ENCODE assay signal across 10 mouse cellular contexts in the genomic region with DNA sequence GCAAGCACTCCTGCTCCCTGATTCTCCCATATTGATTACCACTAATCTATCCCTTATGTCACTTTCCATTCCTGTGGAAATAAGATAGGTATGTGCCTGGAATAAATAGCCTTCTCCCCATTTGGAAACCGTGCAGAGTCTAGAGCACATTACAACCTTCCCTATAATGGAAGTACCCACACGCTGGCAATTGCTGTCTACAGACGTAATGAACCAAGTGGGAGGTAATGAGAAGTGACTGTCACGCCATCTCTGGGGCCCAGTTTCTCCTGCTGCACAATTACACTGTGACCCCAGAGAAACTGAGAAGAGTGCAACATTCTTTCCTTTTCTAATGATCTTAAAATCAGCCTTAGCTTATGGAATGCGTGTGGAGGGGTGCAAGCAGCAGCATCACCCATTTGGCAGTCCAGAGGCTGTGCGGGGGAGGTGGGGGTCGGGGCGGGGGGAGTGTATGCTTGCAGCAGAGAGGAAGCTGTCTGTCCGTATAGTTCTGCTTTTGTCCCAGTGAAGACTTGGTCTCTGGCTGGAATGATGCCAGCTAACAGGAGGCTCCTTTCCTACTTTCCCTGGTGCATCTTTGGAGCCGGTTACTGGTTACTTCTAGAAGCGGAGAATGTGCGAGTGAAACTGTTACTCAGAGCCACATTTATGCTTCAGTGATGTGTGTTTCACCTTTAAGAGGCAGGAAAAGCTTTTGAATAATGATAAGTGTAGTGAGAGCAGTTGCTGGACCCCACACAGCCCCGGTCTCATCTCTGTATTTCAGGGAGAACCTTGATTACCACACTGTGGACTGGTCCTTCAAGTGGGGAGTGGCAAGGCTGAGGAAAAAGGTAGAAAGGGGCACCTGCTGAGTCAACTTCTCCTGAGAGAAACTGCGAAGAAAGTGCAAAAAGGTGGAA.
DNase-seq lines count a peak whose midpoint lies in the region; ATAC-seq and TF ChIP-seq lines count a peak whose summit lies in the region.
"Had no signal": no experiment of that assay in that cellular context is flagged by ENCODE, and none has a peak within 500 bp of the region (broad histone marks: within the 10 kb centered on the region; RNA-seq: fewer than 3 reads in every experiment).

No protein-coding gene starts in this region.

- no peak for ATAC-seq in heart, embryonic 16.5 days (replicated peaks; ENCODE audit: extremely low read depth, insufficient read depth, low FRiP score)
- ATAC-seq in hindbrain, embryonic 12.5 days (ENCODE audit: low FRiP score) = peak; percentile 74
- ATAC-seq in midbrain, embryonic 15.5 days (replicated peaks) = peak; percentile 74

- H3K36me3 ChIP-seq in heart, embryonic 16.5 days (ENCODE audit: control insufficient read depth, insufficient read depth) = no peaks in the 10 kb centered on the region
- H3K36me3 ChIP-seq in heart, adult 2 months (ENCODE audit: control insufficient read depth, insufficient read depth, low read length) = no peaks in the 10 kb centered on the region; the same call in 1 of the 2 replicates
- H3K36me3 ChIP-seq in hindbrain, embryonic 12.5 days = no peaks in the 10 kb centered on the region
- H3K36me3 ChIP-seq in midbrain, embryonic 15.5 days (replicated peaks) = no peaks in the 10 kb centered on the region
- no peaks in the 10 kb centered on the region for H3K36me3 ChIP-seq in thymus, adult 2 months (ENCODE audit: control insufficient read depth, insufficient read depth, low read length)
- H3K36me3 ChIP-seq: limb, embryonic 12.5 days had no signal

- TF ChIP-seq CTCF in heart, adult 2 months (IDR thresholded peaks at IDR 0.05) = no peak
- no peak for TF ChIP-seq CTCF in thymus, adult 2 months (IDR thresholded peaks at IDR 0.05; ENCODE audit: borderline replicate concordance, control insufficient read depth, extremely low read depth, insufficient read depth, low read length, poor library complexity)

- intact Hi-C loops in heart, adult 2 months (cut with DNase I) = no loop called here

- H3K79me2 ChIP-seq in heart, adult 2 months (replicated peaks; ENCODE audit: control insufficient read depth, insufficient read depth, low read length) = no peaks in the 10 kb centered on the region

- no peak for TF ChIP-seq POLR2A in heart, adult 2 months (IDR thresholded peaks at IDR 0.05; ENCODE audit: insufficient read depth, low read depth, low read length)
- no peak for TF ChIP-seq POLR2A in thymus, adult 2 months (IDR thresholded peaks at IDR 0.05; ENCODE audit: control insufficient read depth, extremely low read depth, insufficient read depth, low read length, poor library complexity)

- no peaks in the 10 kb centered on the region for H3K9me3 ChIP-seq in heart, embryonic 16.5 days (replicated peaks; ENCODE audit: control insufficient read depth, low read length)
- H3K9me3 ChIP-seq in hindbrain, embryonic 12.5 days (replicated peaks) = no peaks in the 10 kb centered on the region
- no peaks in the 10 kb centered on the region for H3K9me3 ChIP-seq in midbrain, embryonic 15.5 days
- H3K9me3 ChIP-seq: limb, embryonic 12.5 days had no signal

- no peaks in the 10 kb centered on the region for H3K27me3 ChIP-seq in heart, embryonic 16.5 days (ENCODE audit: control insufficient read depth, insufficient read depth, low read length)
- H3K27me3 ChIP-seq in heart, adult 2 months (ENCODE audit: control insufficient read depth, insufficient read depth, low read length) = no peaks in the 10 kb centered on the region
- no peaks in the 10 kb centered on the region for H3K27me3 ChIP-seq in hindbrain, embryonic 12.5 days
- H3K27me3 ChIP-seq in midbrain, embryonic 15.5 days (replicated peaks) = no peaks in the 10 kb centered on the region
- no peaks in the 10 kb centered on the region for H3K27me3 ChIP-seq in thymus, adult 2 months (ENCODE audit: control insufficient read depth, insufficient read depth, low read length)
- H3K27me3 ChIP-seq: limb, embryonic 12.5 days had no signal

- H3K9ac ChIP-seq in heart, embryonic 16.5 days (ENCODE audit: low read length) = no peak overlapping the region
- H3K9ac ChIP-seq in heart, adult 2 months (ENCODE audit: low read depth, low read length) = no peak overlapping the region
- 0 out of 2 replicates have a peak overlapping the region, but pooled peaks have one; percentile 4 for H3K9ac ChIP-seq in hindbrain, embryonic 12.5 days
- no peak overlapping the region for H3K9ac ChIP-seq in midbrain, embryonic 15.5 days
- H3K9ac ChIP-seq: limb, embryonic 12.5 days had no signal

- H3K4me3 ChIP-seq in heart, embryonic 16.5 days (ENCODE audit: low read length) = no peak overlapping the region
- no peak overlapping the region for H3K4me3 ChIP-seq in heart, adult 2 months
- H3K4me3 ChIP-seq in hindbrain, embryonic 12.5 days = no peak overlapping the region
- no peak overlapping the region for H3K4me3 ChIP-seq in midbrain, embryonic 15.5 days
- no peak overlapping the region for H3K4me3 ChIP-seq in thymus, adult 2 months (ENCODE audit: control insufficient read depth, insufficient read depth, low read length)
- H3K4me3 ChIP-seq: erythroblast, embryonic 14.5 days; limb, embryonic 12.5 days had no signal

- TF ChIP-seq EP300 in heart, adult 2 months (IDR thresholded peaks at IDR 0.05; ENCODE audit: insufficient read depth, low read depth, low read length) = no peak

- H3K4me2 ChIP-seq in heart, embryonic 16.5 days (ENCODE audit: low read depth, low read length) = peak overlapping the region; percentile 29
- peak overlapping the region; percentile 35 for H3K4me2 ChIP-seq in hindbrain, embryonic 12.5 days (replicated peaks)
- peak overlapping the region; percentile 40 for H3K4me2 ChIP-seq in midbrain, embryonic 15.5 days
- H3K4me2 ChIP-seq: limb, embryonic 12.5 days had no signal

- WGBS in heart, embryonic 16.5 days = 43% methylated on average over 14 of the region's 14 CpGs
- WGBS in heart, adult 2 months = 35% methylated on average over 14 of the region's 14 CpGs
- WGBS in hindbrain, embryonic 12.5 days = 25% methylated on average over 14 of the region's 14 CpGs
- 23% methylated on average over 14 of the region's 14 CpGs for WGBS in midbrain, embryonic 15.5 days
- WGBS in thymus, adult 2 months = 24% methylated on average over 14 of the region's 14 CpGs

- H3K27ac ChIP-seq in heart, embryonic 16.5 days (ENCODE audit: low read length) = no peak overlapping the region
- H3K27ac ChIP-seq in heart, adult 2 months = no peak overlapping the region
- peak overlapping the region; percentile 57 for H3K27ac ChIP-seq in hindbrain, embryonic 12.5 days
- H3K27ac ChIP-seq in midbrain, embryonic 15.5 days = peak overlapping the region; percentile 23
- no peak overlapping the region for H3K27ac ChIP-seq in thymus, adult 2 months (ENCODE audit: control insufficient read depth, insufficient read depth, low read length)
- H3K27ac ChIP-seq: limb, embryonic 12.5 days had no signal

- DNase-seq in heart, adult 2 months = no peak
- DNase-seq in brain, adult 2 months (ENCODE audit: low read depth, low spot score) = peak; percentile 45
- DNase-seq in adrenal gland, postnatal 4 days (ENCODE audit: low spot score in 2 of 2) = no peak
- no peak for DNase-seq in thymus, adult 2 months
- DNase-seq in layer of hippocampus, adult 11-12 months (ENCODE audit: low spot score) = no peak

- H3K4me1 ChIP-seq in heart, embryonic 16.5 days (ENCODE audit: control insufficient read depth, insufficient read depth, low read length) = peaks cover 20% of the 10 kb centered on the region
- H3K4me1 ChIP-seq in heart, adult 2 months (ENCODE audit: control insufficient read depth, insufficient read depth, low read length) = peaks cover 3% of the 10 kb centered on the region
- H3K4me1 ChIP-seq in hindbrain, embryonic 12.5 days = peaks cover 17% of the 10 kb centered on the region
- peaks cover 14% of the 10 kb centered on the region for H3K4me1 ChIP-seq in midbrain, embryonic 15.5 days
- no peaks in the 10 kb centered on the region for H3K4me1 ChIP-seq in thymus, adult 2 months (replicated peaks; ENCODE audit: control insufficient read depth, insufficient read depth, low read length)

Comparison
In these comparisons a context has a peak if more than half of its experiments do, and no peak if none do; other contexts are left out.
1. H3K27ac ChIP-seq: peak in hindbrain, embryonic 12.5 days (single experiment) and midbrain, embryonic 15.5 days (single experiment); none in heart, embryonic 16.5 days (single experiment), heart, adult 2 months (single experiment) and thymus, adult 2 months (single experiment).
2. Peak in every context shown above with its lines, with median percentiles within 50 percentile points of each other: H3K4me2 ChIP-seq.